29 mouse cellular contexts compared by ENCODE assay signal in the genomic region with DNA sequence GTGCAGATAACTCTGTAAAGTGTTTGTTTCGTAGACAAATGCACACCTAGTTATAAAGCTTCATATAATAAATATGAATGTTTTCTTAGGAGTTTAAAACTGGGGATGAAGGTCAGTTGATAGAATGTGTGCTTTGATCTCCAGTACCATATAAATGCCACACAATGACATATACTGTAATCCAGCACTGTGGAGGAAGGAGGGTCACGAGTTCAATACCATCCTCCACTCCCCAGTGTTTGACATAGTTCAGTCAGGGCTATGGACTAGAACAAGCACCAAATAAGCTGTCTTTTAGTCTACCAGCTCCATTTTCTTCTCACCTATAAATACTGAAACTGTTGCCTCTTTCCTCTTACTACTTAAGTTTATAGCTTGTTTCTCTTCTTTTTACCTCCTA.
DNase-seq lines count a peak whose midpoint lies in the region; ATAC-seq and TF ChIP-seq lines count a peak whose summit lies in the region.
"Had no signal": no experiment of that assay in that cellular context is flagged by ENCODE, and none has a peak within 500 bp of the region (broad histone marks: within the 10 kb centered on the region; RNA-seq: fewer than 3 reads in every experiment).

No protein-coding gene starts in this region.

- no peak overlapping the region for H3K4me3 ChIP-seq in liver, embryonic 11.5 days (ENCODE audit: low read depth, low read length)
- no peak overlapping the region for H3K4me3 ChIP-seq in intestine, embryonic 15.5 days (replicated peaks)
- no peak overlapping the region for H3K4me3 ChIP-seq in intestine, postnatal 0 days (ENCODE audit: low read depth, low read length)
- no peak overlapping the region for H3K4me3 ChIP-seq in liver, embryonic 15.5 days (replicated peaks)
- H3K4me3 ChIP-seq in gastrocnemius, adult 2 months, result no peak overlapping the region
- H3K4me3 ChIP-seq: embryonic facial prominence, embryonic 13.5 days; embryonic facial prominence, embryonic 15.5 days; erythroblast, embryonic 14.5 days; forebrain, embryonic 10.5 days; forebrain, embryonic 12.5 days had no signal

- H3K4me1 ChIP-seq in liver, embryonic 11.5 days (replicated peaks; ENCODE audit: control insufficient read depth, insufficient read depth, low read length), result peaks cover 28% of the 10 kb centered on the region
- H3K4me1 ChIP-seq in intestine, embryonic 15.5 days (replicated peaks), result peaks cover 12% of the 10 kb centered on the region; the same call in 1 of the 2 replicates
- peaks cover 9% of the 10 kb centered on the region; the same call in 1 of the 2 replicates for H3K4me1 ChIP-seq in intestine, postnatal 0 days (replicated peaks; ENCODE audit: control insufficient read depth, insufficient read depth, low read length)
- H3K4me1 ChIP-seq in liver, embryonic 15.5 days (replicated peaks), result peaks cover 35% of the 10 kb centered on the region
- H3K4me1 ChIP-seq: forebrain, embryonic 12.5 days had no signal

- intact Hi-C loops in gastrocnemius, adult 2 months (cut with DNase I), result no loop called here

- no peak for ATAC-seq in liver, embryonic 11.5 days (replicated peaks; ENCODE audit: low FRiP score)
- peak; percentile 70 for ATAC-seq in intestine, embryonic 15.5 days
- peak; percentile 69 for ATAC-seq in intestine, postnatal 0 days
- ATAC-seq in liver, embryonic 15.5 days (ENCODE audit: insufficient read depth), result no peak
- ATAC-seq in megakaryocyte-erythroid progenitor cell, adult 5-6 weeks (replicated peaks; ENCODE audit: low FRiP score, low TSS enrichment, poor library complexity, severe bottlenecking), result no peak
- ATAC-seq: activated CD4-positive, CD25-positive, alpha-beta regulatory T cell, adult 4 months; CD4-positive, CD25-positive, alpha-beta regulatory T cell, adult 4 months; forebrain, embryonic 14.5 days; Patski had no signal

- DNase-seq in liver, embryonic 11.5 days (ENCODE audit: low spot score), result no peak
- DNase-seq in liver, result no peak
- no peak for DNase-seq in cerebellum, postnatal 4 days (ENCODE audit: low spot score in 2 of 2)
- DNase-seq in gastrocnemius, adult 2 months, result no peak
- DNase-seq: adrenal gland, adult 8-10 months; adrenal gland, postnatal 14 days; adrenal gland, postnatal 36 days; B cell, adult 2 months; cerebellum, adult 11-12 months; cerebellum, adult 2 months; cerebellum, adult 9-10 months; cerebellum, postnatal 10 days; cerebellum, postnatal 25 days; embryo, embryonic 11 days had no signal

- 75% methylated on average over 2 of the region's 2 CpGs for WGBS in liver, embryonic 11.5 days
- WGBS in intestine, embryonic 15.5 days, result 51% methylated on average over 2 of the region's 2 CpGs
- WGBS in intestine, postnatal 0 days, result 28% methylated on average over 2 of the region's 2 CpGs
- WGBS in liver, embryonic 15.5 days (ENCODE audit: insufficient replicate concordance), result 64% methylated on average over 2 of the region's 2 CpGs

- no peaks in the 10 kb centered on the region for H3K9me3 ChIP-seq in liver, embryonic 11.5 days (ENCODE audit: control insufficient read depth, low read length)
- H3K9me3 ChIP-seq in intestine, embryonic 15.5 days, result no peaks in the 10 kb centered on the region
- H3K9me3 ChIP-seq in intestine, postnatal 0 days (ENCODE audit: control insufficient read depth), result no peaks in the 10 kb centered on the region
- H3K9me3 ChIP-seq in liver, embryonic 15.5 days (replicated peaks), result no peaks in the 10 kb centered on the region
- H3K9me3 ChIP-seq: embryonic facial prominence, embryonic 13.5 days; embryonic facial prominence, embryonic 15.5 days; forebrain, embryonic 10.5 days; forebrain, embryonic 12.5 days; G1E had no signal

- 0 out of 2 replicates have a peak overlapping the region, but pooled peaks have one; percentile 0 for H3K27ac ChIP-seq in liver, embryonic 11.5 days (ENCODE audit: low read depth, low read length)
- no peak overlapping the region for H3K27ac ChIP-seq in intestine, embryonic 15.5 days
- no peak overlapping the region for H3K27ac ChIP-seq in intestine, postnatal 0 days (ENCODE audit: low read depth, low read length)
- peak overlapping the region; percentile 51 for H3K27ac ChIP-seq in liver, embryonic 15.5 days (replicated peaks)
- no peak overlapping the region for H3K27ac ChIP-seq in gastrocnemius, adult 2 months
- H3K27ac ChIP-seq: embryonic facial prominence, embryonic 13.5 days; embryonic facial prominence, embryonic 15.5 days; forebrain, embryonic 10.5 days; forebrain, embryonic 12.5 days had no signal

- H3K4me2 ChIP-seq in liver, embryonic 11.5 days, result no peak overlapping the region
- no peak overlapping the region for H3K4me2 ChIP-seq in intestine, embryonic 15.5 days (replicated peaks)
- H3K4me2 ChIP-seq in intestine, postnatal 0 days (replicated peaks; ENCODE audit: low read depth), result no peak overlapping the region
- H3K4me2 ChIP-seq in liver, embryonic 15.5 days, result no peak overlapping the region
- H3K4me2 ChIP-seq: embryonic facial prominence, embryonic 13.5 days; embryonic facial prominence, embryonic 15.5 days; forebrain, embryonic 12.5 days had no signal

- no peaks in the 10 kb centered on the region for H3K27me3 ChIP-seq in liver, embryonic 11.5 days (replicated peaks; ENCODE audit: control insufficient read depth, insufficient read depth, low read length)
- no peaks in the 10 kb centered on the region for H3K27me3 ChIP-seq in intestine, embryonic 15.5 days (replicated peaks)
- H3K27me3 ChIP-seq in intestine, postnatal 0 days (replicated peaks; ENCODE audit: control insufficient read depth, insufficient read depth, low read length), result no peaks in the 10 kb centered on the region
- no peaks in the 10 kb centered on the region for H3K27me3 ChIP-seq in liver, embryonic 15.5 days
- H3K27me3 ChIP-seq: CH12.LX; embryonic facial prominence, embryonic 13.5 days; embryonic facial prominence, embryonic 15.5 days; forebrain, embryonic 12.5 days; Patski had no signal

- H3K36me3 ChIP-seq in liver, embryonic 11.5 days (ENCODE audit: control insufficient read depth, insufficient read depth, low read length), result no peaks in the 10 kb centered on the region
- H3K36me3 ChIP-seq in intestine, embryonic 15.5 days, result no peaks in the 10 kb centered on the region
- H3K36me3 ChIP-seq in intestine, postnatal 0 days (ENCODE audit: control insufficient read depth, insufficient read depth), result no peaks in the 10 kb centered on the region
- H3K36me3 ChIP-seq in liver, embryonic 15.5 days (replicated peaks), result no peaks in the 10 kb centered on the region
- H3K36me3 ChIP-seq: embryonic facial prominence, embryonic 13.5 days; embryonic facial prominence, embryonic 15.5 days; forebrain, embryonic 10.5 days; forebrain, embryonic 12.5 days had no signal

- TF ChIP-seq CTCF in intestine, postnatal 0 days (IDR thresholded peaks at IDR 0.05; ENCODE audit: low read depth), result no peak
- no peak for TF ChIP-seq CTCF in gastrocnemius, adult 2 months (IDR thresholded peaks at IDR 0.05)

- H3K9ac ChIP-seq in liver, embryonic 11.5 days (ENCODE audit: low read depth, low read length), result no peak overlapping the region
- H3K9ac ChIP-seq in intestine, embryonic 15.5 days, result no peak overlapping the region
- no peak overlapping the region for H3K9ac ChIP-seq in intestine, postnatal 0 days (ENCODE audit: low read depth, low read length)
- H3K9ac ChIP-seq in liver, embryonic 15.5 days, result no peak overlapping the region
- H3K9ac ChIP-seq: embryonic facial prominence, embryonic 13.5 days; embryonic facial prominence, embryonic 15.5 days; forebrain, embryonic 12.5 days had no signal

Comparison
In these comparisons a context has a peak if more than half of its experiments do, and no peak if none do; other contexts are left out.
1. ATAC-seq: peak in intestine, embryonic 15.5 days (single experiment) and intestine, postnatal 0 days (single experiment); none in liver, embryonic 11.5 days (single experiment), liver, embryonic 15.5 days (single experiment) and megakaryocyte-erythroid progenitor cell, adult 5-6 weeks (single experiment).
2. H3K27ac ChIP-seq: peak in liver, embryonic 11.5 days (single experiment) and liver, embryonic 15.5 days (single experiment); none in intestine, embryonic 15.5 days (single experiment), intestine, postnatal 0 days (single experiment) and gastrocnemius, adult 2 months (single experiment).